Mouse (Mus musculus) thymus, adult 18-20 months (tissue): Measurements from ENCODE around the gene Med27.

ENCODE experiments used
- DNase-seq, 2 experiments: peaks; one replicate each; pipeline ENCODE4 v3.0.0; 2022; ENCODE audit warnings: mixed read lengths in 2 of 2

Gene Med27

DNA sequence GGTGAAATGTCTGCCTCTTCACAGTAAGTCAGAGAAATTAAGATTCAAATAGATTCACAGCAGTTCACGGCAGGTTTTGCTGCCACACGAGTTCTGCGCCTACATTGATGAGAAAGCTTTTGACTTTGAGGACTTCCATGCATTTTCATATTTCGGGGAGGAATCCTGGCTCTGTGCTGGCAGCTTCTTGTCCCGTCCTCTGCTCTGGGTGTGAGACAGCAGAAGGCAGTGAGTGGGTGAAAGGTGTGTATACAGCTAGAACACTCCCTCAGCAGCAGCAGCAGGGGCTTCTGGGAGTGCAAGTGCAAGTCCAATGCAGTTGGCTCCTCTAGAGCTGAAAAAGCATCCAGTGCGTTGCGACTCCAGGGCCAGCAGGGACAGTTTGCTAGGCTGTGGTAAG, 53.6 kb downstream of the Med27 start:
- DNase-seq, result no peak

- no peak for DNase-seq
Measured at GRCm38 (mm10) chr2:29400812-29401211, 54.2 kb downstream of the Med27 start.

DNA sequence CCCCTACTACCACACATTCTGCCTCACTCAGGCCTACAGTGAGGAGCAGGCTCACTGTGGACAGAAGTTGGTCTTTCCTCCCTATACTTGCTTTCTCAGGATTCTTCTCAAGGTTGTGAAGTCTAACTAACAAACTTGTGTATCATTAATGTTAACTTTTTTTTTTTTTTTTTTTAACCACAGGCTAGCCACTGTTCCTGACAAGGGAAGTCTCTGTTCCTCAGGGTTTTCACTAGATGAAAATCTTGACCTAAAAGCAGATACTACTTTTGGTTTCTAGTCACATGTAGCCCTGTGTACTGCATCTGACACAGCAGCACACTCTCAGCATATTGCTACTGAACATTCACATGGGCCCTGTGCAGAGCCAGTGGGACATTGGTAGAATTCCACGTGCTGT, 55.2 kb downstream of the Med27 start:
- DNase-seq, result no peak

GRCm38 (mm10) chr2:29402550-29403076, 56.0 kb downstream of the Med27 start:
- no peak for DNase-seq

GRCm38 (mm10) chr2:29403799-29404530, 57.3 kb downstream of the Med27 start:
- no peak for DNase-seq

GRCm38 (mm10) chr2:29404931-29405330, 58.3 kb downstream of the Med27 start:
- no peak for DNase-seq

- no peak for DNase-seq
Measured at GRCm38 (mm10) chr2:29405848-29406247, 59.2 kb downstream of the Med27 start.

- DNase-seq, result no peak
Measured at GRCm38 (mm10) chr2:29407350-29407749, 60.7 kb downstream of the Med27 start.

GRCm38 (mm10) chr2:29407764-29408163, 61.1 kb downstream of the Med27 start:
- no peak for DNase-seq

GRCm38 (mm10) chr2:29410884-29411283, 64.3 kb downstream of the Med27 start:
- no peak for DNase-seq

- no peak for DNase-seq
Measured at GRCm38 (mm10) chr2:29412458-29412857, 65.8 kb downstream of the Med27 start.

GRCm38 (mm10) chr2:29413259-29413993, 66.8 kb downstream of the Med27 start:
- DNase-seq, result no peak

DNA sequence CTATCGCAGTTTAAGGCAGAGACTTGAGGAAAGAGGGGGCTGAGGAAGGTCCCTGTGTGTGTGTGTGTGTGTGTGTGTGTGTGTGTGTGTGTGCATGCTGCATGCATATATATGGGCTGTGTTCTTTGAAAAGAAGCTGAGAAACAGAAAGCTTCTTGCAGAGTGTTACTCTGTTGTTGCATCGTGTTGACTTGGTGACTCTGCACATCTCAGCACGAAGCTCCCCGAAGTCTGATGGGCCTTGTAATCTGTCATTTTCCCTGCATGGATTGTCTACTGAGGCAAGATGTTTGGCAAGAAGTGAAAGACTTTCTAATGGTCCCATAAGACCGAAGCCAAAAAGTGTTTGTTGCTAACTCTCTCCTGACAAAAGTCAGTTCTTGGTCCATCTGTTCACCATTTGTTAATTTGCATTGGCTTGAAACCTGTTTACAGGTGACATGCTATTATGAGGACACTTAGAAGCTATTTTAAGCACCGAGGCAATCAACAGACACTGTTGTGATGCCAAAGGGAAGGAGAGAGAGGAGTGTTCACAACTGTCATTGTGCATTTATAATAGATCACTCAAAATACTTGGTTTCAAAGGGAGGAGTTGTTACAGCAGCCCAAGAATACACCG, 68.3 kb downstream of the Med27 start:
- DNase-seq, result no peak

- no peak for DNase-seq
Measured at GRCm38 (mm10) chr2:29418498-29418897, 71.9 kb downstream of the Med27 start.

- DNase-seq, result no peak
Measured at GRCm38 (mm10) chr2:29419434-29419833, 72.8 kb downstream of the Med27 start.

DNA sequence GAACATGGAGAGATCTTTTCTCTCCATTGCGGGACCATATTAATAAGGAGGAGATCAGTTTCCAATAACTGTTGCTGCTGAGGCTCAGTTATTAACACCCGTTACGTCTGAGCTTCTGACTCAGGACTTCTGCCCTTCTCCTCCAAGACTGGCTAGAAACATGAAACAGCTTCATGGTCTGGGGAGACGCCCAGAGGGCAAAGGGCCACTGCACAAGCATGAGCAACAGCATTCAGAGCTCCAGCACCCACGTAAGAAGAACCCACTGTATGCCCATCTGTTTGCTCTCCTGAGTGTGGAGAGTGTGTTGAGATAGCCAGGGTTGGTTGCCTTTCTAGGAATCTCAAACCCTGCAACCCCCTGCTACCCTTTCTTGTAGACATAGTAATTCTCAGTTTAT, 73.3 kb downstream of the Med27 start:
- DNase-seq, result no peak

DNA sequence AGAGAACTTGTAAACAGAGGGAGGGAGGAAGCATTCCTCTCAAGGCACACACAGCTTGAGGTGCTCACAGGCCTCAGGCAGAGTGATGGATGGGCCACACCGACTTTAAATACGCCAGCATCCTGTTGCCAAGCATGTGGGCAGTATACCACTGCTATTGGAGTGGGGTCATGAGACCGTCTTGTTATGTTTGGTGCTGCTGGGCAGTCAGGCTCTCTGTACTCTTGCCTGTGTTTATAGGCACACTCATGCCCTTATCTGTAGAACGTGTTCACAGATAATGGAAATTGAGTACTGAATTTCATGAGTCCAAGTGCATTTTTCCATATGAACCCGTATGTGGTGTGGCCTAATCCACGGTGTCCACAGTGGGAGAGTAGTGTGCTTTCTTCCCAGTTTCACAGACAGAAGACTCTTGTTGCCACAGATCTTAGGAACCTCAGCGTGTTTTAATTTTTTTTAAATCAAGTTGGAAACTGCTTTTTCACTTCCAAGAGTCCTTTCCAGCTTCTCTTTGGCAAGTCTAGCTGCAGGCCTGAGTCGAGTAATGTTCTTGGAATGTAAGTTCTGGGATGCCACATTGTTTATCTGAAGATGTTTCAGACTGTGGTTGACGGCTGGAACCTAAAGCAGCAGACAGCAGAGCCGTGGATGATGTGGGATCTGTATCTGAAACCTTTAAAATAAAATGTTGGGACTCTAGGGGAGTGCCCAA, 75.7 kb downstream of the Med27 start:
- DNase-seq, result no peak

DNA sequence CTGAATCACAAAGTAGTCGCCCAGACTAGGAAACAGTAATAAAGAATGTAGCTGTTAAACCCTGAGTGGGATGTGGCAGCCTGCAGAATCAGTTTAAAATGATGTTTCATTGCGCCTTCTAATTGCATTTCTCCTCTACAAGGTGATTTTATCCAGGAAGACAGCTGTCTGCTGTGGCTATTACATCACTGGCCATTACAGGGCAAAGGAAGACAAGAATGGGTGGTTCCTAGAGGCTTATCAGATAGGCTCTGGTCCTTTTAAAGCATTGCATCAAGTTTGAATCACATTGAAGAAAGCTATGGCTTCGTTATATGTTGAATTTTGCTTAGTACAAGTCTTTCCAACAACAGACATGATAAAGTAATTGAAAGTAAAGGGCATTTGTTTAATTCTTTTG, 76.4 kb downstream of the Med27 start:
- DNase-seq, result no peak

GRCm38 (mm10) chr2:29425386-29425785, 78.8 kb downstream of the Med27 start:
- DNase-seq, result no peak

- no peak for DNase-seq
Measured at GRCm38 (mm10) chr2:29426684-29427083, 80.1 kb downstream of the Med27 start.

GRCm38 (mm10) chr2:29432565-29432964, 85.9 kb downstream of the Med27 start:
- no peak for DNase-seq

DNA sequence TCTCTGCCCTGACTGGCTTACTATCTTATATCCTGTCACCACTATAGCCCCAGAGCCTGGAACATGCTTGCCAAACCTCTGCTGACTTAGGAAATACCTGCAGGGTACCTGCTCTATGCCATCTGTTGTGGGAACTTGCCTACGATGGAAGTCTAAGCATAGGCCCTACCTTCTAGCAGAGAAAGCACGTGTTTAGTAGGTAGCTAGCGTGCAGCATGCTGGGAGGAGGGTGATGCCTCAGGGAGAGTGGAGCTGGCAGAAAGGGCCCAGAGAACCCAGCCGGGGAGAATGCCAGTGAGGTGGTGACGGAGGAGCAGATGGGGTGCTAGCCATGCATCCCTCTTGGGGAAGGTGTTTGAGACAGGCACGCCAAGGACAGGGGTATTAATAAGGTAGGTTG, 89.8 kb downstream of the Med27 start:
- no peak for DNase-seq

DNA sequence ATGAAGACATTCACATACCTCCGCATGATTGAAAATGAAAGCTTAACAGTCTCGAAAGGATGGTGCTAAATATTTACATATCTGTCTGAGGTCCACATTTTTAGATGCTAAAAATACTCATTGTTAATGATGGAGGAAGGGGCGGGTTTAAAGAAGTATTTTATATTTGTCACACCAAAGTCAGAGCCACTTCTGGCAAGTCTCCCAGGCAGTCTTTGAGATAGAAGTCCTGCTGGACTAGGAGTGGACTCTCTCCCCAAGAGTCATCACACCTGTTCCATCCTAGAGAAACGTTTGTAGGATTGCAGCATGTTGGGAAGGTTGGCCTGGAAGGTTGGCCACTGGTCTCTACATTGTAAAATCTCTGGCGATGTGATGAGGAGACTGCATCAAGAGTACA, 90.5 kb downstream of the Med27 start:
- DNase-seq, result no peak
